Mouse (Mus musculus) layer of hippocampus, adult 11-12 months (tissue): ENCODE data around the gene Stk39.

Experiments used
- DNase-seq: peaks from one replicate; pipeline ENCODE4 v3.0.0; 2022; ENCODE audit warnings: low spot score

Stk39 gene

GRCm38 (mm10) chr2:68345269-68345668 lies 126.8 kb downstream of the Stk39 start:
- DNase-seq, result no peak

DNA sequence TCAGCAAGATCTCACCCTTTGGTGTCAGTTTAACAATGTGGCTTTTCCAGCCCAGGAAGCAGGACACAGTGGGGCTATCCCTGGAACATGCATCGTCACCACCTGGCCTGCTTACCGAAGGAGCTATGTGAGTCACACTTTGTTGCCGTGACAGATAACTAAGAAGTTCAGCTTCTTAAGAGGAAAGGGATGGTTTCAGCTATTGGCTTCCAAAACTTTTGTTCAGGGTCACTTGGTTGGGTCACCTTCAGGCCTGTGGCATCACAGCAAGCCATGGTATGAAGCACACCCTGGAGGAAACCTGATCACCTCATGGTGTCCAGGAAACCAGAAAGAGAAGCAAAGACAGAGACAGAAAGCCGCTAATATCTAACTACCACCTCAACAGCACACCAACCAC lies 128.3 kb downstream of the Stk39 start:
- DNase-seq, result no peak

DNA sequence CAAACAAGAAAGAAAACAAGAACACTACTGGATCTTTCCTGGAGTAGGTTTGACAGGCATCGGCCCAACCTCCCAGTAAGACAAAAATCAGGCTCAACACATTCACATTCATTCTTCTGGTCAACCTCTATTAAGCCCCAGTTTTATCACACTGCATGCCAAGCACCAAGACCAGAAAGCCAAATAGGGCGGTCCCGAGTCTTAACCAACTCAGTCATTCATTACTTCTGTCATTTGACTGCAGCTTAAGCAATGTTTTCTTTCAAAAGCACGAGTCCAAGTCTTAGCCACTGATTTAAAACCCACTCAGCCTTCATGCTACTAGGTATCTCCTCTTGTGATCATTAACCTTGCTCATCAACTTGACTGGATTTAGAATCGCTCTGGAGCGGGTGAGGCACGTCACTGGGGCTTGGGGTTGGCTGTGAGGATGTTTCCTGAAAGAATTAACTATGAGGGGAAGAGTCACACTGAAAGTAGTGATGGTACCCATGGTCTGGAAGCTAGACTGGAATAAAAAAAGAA lies 129.9 kb downstream of the Stk39 start:
- no peak for DNase-seq

DNA sequence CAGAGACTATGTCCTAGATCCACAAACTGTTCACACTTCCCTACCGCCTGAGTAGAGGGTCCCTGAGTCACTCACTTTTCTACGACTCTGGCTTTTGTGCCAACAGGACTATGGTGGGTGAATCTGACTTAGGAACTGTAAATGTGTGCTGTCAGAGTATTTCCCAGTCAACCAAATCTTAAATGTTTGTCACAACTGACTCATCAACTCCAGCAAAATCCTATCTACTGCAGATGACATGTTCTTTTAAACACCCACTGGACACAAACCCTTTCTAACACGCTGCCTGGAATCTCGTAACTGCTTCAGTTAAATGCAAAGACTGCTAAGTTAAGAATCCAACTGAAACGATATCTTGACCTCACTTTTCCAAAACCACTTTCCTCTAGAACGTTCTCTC lies 135.2 kb downstream of the Stk39 start:
- no peak for DNase-seq

DNA sequence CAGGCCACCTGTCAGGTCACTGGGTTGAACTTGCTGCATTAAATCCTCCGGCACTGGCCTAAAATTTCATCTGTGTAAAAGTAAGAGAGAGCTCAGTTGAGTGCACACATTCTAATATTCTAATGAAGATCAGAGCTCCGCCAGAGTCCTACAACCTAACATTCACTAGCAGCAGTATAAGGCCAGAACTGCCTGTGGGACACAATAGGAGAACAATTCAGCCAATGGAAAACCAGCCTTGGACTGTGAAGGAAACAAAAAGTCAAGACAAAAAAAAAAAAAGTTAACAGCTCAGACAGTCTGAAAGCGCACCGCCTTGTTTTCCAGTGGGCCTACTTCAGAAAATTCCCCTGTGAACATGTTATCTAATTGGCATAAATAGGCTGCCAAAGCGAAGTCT lies 137.1 kb downstream of the Stk39 start:
- no peak for DNase-seq

GRCm38 (mm10) chr2:68325306-68325705 lies 146.8 kb downstream of the Stk39 start:
- DNase-seq, result peak; percentile 59

DNA sequence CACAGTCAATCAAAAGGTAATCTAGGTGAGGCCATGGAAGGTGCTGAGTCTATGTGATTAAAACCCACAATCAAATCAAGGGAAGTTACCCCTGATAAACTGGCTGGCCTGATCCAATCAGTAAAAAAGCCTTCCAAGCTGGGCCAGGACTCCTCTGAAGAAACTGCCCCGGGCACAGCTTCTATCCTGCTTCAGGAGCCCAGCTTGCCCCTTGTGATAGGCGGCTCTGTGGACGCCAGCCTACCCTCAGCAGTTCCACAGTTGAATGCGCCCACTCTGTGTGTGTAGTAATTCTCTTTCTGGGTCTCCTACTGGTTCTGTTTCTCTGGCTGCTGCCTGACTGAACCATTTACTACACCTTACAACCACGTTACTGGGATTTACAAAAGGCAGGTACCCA lies 150.8 kb downstream of the Stk39 start:
- DNase-seq, result no peak

GRCm38 (mm10) chr2:68320670-68321069 lies 151.4 kb downstream of the Stk39 start:
- DNase-seq, result peak; percentile 72

GRCm38 (mm10) chr2:68318452-68318851 lies 153.6 kb downstream of the Stk39 start:
- DNase-seq, result no peak

GRCm38 (mm10) chr2:68317895-68318294 lies 154.2 kb downstream of the Stk39 start:
- no peak for DNase-seq

DNA sequence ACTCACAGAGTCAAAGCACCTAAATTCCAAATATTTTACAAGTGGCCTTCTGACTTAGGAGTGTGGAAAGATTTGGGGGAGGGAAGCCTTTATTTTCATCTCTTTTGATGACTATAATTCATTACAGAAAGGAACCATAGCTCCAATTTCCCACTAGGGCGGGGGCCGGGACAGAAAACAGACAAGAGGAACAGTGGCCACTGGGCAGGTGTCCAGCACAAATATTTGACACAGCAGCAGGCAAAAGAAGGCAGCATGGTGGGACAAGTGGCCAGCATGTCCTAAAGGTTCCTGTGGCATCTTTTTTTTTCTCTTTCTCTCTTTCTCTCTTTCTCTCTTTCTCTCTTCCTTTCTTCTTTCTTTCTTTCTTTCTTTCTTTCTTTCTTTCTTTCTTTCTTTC lies 154.6 kb downstream of the Stk39 start:
- no peak for DNase-seq

- no peak for DNase-seq
Measured at GRCm38 (mm10) chr2:68315258-68315657, 156.8 kb downstream of the Stk39 start.

- no peak for DNase-seq
Measured at GRCm38 (mm10) chr2:68310121-68310520, 161.9 kb downstream of the Stk39 start.

GRCm38 (mm10) chr2:68306519-68306918 lies 165.5 kb downstream of the Stk39 start:
- no peak for DNase-seq

DNA sequence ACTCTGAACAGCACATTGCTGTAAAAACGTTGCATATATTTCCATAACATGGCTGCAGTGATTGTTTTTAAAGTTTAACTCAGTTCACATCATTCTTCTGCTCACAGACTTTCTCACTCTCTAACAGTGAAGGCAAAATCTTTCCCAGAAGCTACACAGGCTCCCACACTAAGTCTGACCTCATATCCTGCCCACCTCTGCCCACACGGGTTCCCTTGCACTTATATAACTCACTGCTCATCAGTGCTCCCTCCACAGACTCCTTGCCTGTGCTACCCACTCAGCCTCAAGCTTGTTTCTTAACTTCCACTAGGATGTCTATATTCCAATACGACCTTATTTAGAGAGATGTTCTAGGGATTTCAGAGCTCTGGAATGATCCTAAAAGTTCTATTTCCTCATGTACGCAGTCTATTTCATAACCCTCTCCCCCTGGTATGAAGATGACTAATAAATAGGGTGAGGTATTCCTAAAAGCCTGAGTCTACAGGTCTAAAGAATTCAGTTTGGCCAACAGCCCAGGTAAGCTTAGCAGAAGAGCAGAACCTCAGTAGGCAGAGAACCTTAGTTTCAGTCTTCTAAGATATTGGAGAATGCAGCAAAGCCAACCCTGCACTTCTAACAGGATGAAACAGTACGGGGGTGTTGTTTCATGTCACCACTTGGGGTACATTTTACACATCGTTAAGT lies 167.2 kb downstream of the Stk39 start:
- DNase-seq, result no peak

- peak; percentile 63 for DNase-seq
Measured at GRCm38 (mm10) chr2:68301811-68302542, 170.1 kb downstream of the Stk39 start.

- no peak for DNase-seq
Measured at GRCm38 (mm10) chr2:68298356-68298755, 173.7 kb downstream of the Stk39 start.

DNA sequence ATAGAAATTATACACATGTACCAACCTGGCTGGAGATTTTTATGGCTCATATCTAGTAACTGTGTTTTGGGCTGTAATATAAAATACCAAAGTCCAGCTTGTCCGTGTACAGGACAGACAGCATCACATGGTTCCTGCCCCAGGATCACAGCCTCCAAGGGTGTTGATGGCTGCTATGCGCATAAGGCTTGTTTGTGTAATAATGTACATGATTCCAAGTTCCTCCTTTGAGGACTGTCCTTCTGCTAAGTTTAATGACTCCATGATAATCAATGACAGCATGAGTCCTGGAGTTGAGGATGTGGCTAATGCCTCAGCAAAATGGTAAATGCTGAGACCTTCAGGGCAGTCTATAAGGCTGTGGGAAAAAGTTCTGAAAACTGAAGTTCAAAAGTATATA lies 174.1 kb downstream of the Stk39 start:
- no peak for DNase-seq

DNA sequence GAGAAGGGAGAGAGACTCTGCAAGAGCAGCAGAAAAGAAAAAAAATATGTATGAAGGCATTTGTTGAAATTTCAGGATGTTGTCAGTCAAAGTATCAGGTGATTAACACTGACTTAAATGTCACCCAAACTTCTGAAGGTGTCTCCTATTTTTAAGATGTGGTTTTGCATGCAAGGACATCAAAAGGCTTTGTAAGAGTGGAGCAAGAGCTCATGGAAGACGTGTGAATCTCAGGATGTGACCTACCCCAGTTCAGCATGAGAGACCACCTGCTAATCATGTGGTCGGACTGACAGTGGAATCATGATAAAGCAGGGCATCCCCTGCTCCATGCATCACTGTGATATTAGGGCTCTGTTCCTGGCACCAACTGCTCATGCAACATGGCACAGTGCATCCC lies 175.3 kb downstream of the Stk39 start:
- no peak for DNase-seq

DNA sequence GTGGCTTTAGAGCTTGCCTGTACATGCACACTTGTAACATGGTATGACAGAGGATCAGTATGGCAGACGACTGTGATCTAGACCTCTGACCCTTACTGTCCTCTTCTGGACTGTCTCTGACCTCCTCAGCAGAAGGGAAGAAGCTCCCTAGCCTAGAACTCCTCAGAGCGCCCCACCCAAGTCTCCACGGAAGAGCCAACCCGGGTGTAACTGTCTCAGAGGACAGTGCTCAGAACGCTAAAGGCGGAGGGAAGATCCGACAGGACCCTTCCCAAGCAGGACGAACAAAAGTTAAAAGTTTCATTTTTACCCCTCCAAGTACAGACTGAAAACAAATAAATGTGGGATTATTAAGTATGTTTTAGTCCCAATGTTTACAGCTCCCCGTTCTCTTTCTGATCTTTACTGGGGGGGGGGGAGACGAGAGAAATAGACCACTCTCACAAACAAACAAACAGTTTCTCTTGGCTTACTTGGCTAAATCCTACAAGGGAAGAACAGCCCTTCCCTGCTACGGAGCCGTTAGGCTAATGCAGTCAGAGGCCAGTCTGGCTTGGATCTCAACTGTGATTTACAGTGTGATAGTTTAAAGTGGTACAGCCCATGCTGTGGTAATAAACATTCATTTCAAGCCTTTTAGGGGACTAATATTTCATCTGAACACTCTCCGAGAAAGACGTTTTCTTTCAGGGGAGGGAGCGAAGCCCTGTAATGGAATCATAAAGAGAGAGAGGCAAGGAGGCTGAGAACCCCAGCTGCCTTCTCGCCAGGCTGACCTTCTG lies 179.3 kb downstream of the Stk39 start:
- no peak for DNase-seq

DNA sequence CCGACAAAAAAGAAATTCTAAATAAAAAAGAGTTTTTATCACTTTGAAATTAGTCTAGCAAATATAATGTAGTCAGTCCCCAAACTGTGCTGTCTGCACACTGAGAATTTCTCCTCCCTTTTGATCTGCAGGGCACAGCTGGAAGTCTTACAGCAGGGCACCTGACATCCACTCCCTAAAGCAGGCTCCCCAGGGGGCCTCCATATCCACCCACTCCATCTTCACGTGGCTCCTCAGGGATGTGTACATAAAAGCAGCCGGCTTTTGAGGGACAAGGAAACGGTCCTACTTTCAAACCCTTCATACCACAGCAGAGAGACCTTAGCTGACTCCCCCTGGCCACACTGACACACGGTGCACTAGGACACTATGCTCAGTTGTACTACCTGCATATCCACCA lies 180.2 kb downstream of the Stk39 start:
- no peak for DNase-seq

- DNase-seq, result no peak
Measured at GRCm38 (mm10) chr2:68289961-68290360, 182.1 kb downstream of the Stk39 start.

DNA sequence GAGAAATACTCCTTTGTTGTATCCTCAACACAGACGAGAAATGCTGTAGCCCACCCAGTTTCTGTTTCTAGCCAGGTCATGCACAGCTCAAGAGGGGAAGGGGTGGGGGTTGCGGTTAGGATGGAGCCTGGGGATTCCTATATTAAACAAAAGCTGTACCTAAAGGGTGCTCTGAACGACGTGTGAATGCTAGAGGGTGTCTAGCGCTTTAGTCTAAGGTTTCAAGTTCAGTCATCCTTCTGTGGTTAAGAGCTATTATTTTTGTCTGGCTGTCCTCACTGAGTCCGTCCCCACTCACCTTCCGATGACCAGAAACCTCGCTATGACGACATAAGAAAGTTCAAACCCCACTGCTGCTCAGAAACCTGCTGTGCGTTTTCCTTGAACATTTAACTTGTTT lies 182.9 kb downstream of the Stk39 start:
- no peak for DNase-seq
